Mouse (Mus musculus) intestine, postnatal 0 days (tissue): ENCODE results near the gene Slc35e3. TPM values are rescaled to one million over a fixed set of nuclear protein-coding genes. Genes with fewer than 3 reads are reported as not detected.
"Not testable (repeated sequence)": the region's sequence is repeated elsewhere in the genome, so short reads cannot be mapped to it uniquely, and the experiment has no call there.

Source experiments
- ATAC-seq: fragments of 200-750 bp; cut with Nextera tagmentation; 2 replicates; pipeline ENCODE4 v1.8.0; 2017; ENCODE audit warnings: mild to moderate bottlenecking, moderate TSS enrichment, moderate library complexity
- H3K27ac ChIP-seq: fragments of 300-500 bp; sonication (generic); 2 replicates; pipeline ENCODE4 v1.5.1; 2014; ENCODE audit warnings: mild to moderate bottlenecking, low read depth, low read length, moderate library complexity
- H3K27me3 ChIP-seq: fragments of 300-500 bp; sonication (generic); replicated peaks from 2 replicates; pipeline ENCODE4 v1.6.1; 2014; ENCODE audit warnings: low read length, mixed read lengths; ENCODE audit not compliant: control insufficient read depth, insufficient read depth
- H3K36me3 ChIP-seq: fragments of 300-500 bp; sonication (generic); 2 replicates; pipeline ENCODE4 v1.6.1; 2014; ENCODE audit warnings: mild to moderate bottlenecking, moderate library complexity; ENCODE audit not compliant: control insufficient read depth, insufficient read depth
- H3K4me1 ChIP-seq: fragments of 300-500 bp; sonication (generic); replicated peaks from 2 replicates; pipeline ENCODE4 v1.6.1; 2014; ENCODE audit warnings: antibody characterized with exemption, low read length, mixed read lengths; ENCODE audit not compliant: control insufficient read depth, insufficient read depth
- H3K4me2 ChIP-seq: fragments of 300-500 bp; sonication (generic); replicated peaks from 2 replicates; pipeline ENCODE4 v1.6.1; 2014; ENCODE audit warnings: low read depth, mild to moderate bottlenecking, moderate library complexity
- H3K4me3 ChIP-seq: fragments of 300-500 bp; sonication (generic); 2 replicates; pipeline ENCODE4 v1.5.1; 2014; ENCODE audit warnings: low read depth, low read length
- H3K9ac ChIP-seq: fragments of 300-500 bp; sonication (generic); 2 replicates; pipeline ENCODE4 v1.6.1; 2014; ENCODE audit warnings: mild to moderate bottlenecking, low read depth, low read length
- H3K9me3 ChIP-seq: fragments of 300-500 bp; sonication (generic); 2 replicates; pipeline ENCODE4 v1.6.1; 2016; ENCODE audit warnings: mixed run types; ENCODE audit not compliant: control insufficient read depth
- CTCF ChIP-seq: sonication (generic); IDR thresholded peaks from 2 replicates; pipeline ENCODE4 v1.5.1; 2016; ENCODE audit warnings: low read depth, mild to moderate bottlenecking, control low read depth, antibody characterized with exemption, moderate library complexity
- WGBS: fragments of 180-500 bp; shearing (Covaris S2); extraction: QIAGEN DNeasy Blood & Tissue Kit; methylation state at CpG from one replicate; pipeline ENCODE4 v1.1.7; 2014; 5-methylcytosine and 5-hydroxymethylcytosine counted together
- polyA plus RNA-seq: library from polyadenylated mRNA; unstranded; fragments of >200 nt; fragmentation: Nextera tagmentation; extraction: Ambion mirVana; gene quantifications from 2 replicates; pipeline ENCODE4 v1.2.1, GENCODE M21; 2015

Slc35e3 gene
- polyA plus RNA-seq, 1 experiment from 2014 or later: 13.5 TPM

DNA sequence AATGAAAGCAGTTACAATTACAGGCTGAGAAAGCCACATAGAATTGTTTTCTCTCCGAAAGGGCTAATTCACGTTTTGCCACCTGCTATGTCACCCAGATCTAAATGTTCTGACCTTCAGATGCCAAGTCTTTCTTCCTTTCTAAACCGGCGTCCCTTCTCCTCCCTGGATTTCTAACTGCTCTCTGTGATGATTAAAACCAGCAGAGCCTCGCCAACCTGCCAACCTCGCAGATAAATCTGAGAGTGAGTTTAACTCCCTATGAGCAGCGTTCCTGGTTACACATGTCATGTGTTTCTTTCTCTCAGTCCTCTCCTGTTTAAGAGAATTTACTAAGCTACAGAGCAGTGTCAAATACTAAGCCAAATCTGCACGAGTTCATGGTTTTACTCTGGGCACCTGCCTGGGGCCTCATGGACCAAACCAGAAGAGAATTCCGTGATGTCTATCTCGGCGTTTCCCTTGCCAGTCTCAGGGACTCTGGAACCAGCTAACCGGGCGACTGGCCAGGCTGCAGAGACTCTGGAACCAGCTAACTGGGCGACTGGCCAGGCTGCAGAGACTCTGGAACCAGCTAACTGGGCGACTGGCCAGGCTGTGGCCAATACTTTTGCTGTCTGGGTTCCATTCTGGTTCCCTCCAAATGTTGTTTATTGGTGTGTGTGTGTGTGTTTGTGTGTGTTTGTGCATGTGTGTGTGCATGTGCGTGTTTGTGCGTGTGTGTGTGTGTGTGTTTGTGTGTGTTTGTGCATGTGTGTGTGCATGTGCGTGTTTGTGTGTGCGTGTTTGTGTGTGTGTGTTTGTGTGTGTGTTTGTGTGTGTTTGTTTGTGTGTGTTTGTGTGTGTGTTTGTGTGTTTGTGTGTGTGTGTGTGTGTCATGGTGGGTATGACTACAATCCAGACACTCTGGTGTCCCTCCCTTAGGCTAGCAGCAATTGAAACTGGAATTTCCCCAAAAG, 27.7 kb downstream of the Slc35e3 start:
- TF ChIP-seq CTCF: no peak
- no peak overlapping the region for H3K4me2 ChIP-seq
- H3K9ac ChIP-seq: no peak overlapping the region
- no peak for ATAC-seq
- no peaks in the 10 kb centered on the region for H3K27me3 ChIP-seq
- H3K9me3 ChIP-seq: no peaks in the 10 kb centered on the region
- H3K4me1 ChIP-seq: no peaks in the 10 kb centered on the region
- no peak overlapping the region for H3K4me3 ChIP-seq
- no peaks in the 10 kb centered on the region for H3K36me3 ChIP-seq
- H3K27ac ChIP-seq: no peak overlapping the region; the same call in 1 of the 2 replicates
- 61% methylated on average over 19 of the region's 19 CpGs for WGBS

DNA sequence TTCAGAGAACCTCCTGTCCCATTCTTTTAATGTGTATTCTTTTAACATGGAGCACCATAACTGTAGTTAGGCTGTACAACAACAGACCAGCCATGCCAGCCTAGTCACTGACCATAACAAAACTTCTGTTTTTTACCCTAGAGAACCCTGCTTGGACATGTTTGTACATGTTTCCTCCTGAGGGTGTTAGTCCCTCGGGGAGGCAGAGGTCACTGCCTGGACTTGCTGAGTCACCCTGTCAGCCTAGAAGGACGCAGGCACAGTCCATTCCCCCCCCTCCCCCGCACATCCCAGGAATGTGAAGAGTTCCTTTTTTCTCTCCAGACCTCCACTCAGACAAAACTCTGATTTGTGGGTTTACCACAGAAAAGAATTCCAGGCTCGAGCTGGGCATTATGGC, 28.6 kb downstream of the Slc35e3 start:
- H3K4me1 ChIP-seq: no peaks in the 10 kb centered on the region
- H3K9ac ChIP-seq: no peak overlapping the region
- H3K27me3 ChIP-seq: no peaks in the 10 kb centered on the region
- no peaks in the 10 kb centered on the region for H3K36me3 ChIP-seq
- H3K9me3 ChIP-seq: no peaks in the 10 kb centered on the region
- no peak for TF ChIP-seq CTCF
- ATAC-seq: peak; percentile 65; the same call in 1 of the 2 replicates
- H3K4me2 ChIP-seq: no peak overlapping the region
- no peak overlapping the region for H3K4me3 ChIP-seq
- no peak overlapping the region for H3K27ac ChIP-seq
- 8% methylated on average over 4 of the region's 4 CpGs for WGBS

DNA sequence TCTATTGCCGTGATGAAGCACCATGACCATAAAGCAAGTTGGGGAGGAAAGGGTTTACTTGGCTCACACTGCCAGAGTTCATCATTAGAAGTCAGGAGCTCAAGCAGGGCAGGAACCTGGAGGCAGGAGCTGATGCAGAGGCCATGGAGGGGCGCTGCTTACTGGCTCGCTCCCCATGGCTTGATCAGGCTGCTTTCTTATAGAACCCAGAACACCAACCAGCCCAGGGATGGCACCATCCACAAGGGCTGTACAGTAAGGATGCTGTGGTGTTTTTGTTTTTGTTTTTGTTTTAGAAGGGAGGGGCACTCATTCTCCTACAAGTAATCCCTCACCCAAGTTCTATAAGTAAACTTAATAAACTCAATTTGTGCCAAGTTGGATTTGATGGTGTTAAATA, 29.5 kb downstream of the Slc35e3 start:
- H3K27ac ChIP-seq: no peak overlapping the region
- H3K4me3 ChIP-seq: no peak overlapping the region
- WGBS: 84% methylated on average over 3 of the region's 3 CpGs
- ATAC-seq: no peak
- no peaks in the 10 kb centered on the region for H3K27me3 ChIP-seq
- no peak overlapping the region for H3K4me2 ChIP-seq
- TF ChIP-seq CTCF: no peak
- H3K9ac ChIP-seq: no peak overlapping the region
- H3K9me3 ChIP-seq: no peaks in the 10 kb centered on the region
- no peaks in the 10 kb centered on the region for H3K4me1 ChIP-seq
- H3K36me3 ChIP-seq: no peaks in the 10 kb centered on the region

DNA sequence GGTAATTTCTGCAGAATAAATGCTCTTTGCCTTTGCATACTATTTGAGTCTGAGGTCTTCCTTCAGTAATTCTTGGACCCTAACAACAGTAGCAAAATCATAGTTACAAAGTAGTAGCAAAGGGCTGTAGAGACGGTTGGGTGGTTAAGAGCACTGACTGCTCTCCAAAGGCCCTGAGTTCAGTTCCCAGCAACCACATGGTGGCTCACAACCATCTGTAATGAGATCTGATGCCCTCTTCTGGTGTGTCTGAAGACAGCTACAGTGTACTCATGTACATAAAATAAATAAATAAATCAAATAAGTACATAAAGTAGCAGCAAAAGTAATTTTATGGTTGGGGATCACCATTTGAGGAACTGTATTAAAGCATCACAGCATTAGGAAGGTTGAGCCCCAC, 30.5 kb downstream of the Slc35e3 start:
- not testable (repeated sequence) for H3K27ac ChIP-seq, ATAC-seq, H3K4me3 ChIP-seq, H3K9me3 ChIP-seq, H3K4me1 ChIP-seq, H3K9ac ChIP-seq, H3K36me3 ChIP-seq, H3K4me2 ChIP-seq, H3K27me3 ChIP-seq
- WGBS: 92% methylated on average over 1 of the region's 1 CpGs

DNA sequence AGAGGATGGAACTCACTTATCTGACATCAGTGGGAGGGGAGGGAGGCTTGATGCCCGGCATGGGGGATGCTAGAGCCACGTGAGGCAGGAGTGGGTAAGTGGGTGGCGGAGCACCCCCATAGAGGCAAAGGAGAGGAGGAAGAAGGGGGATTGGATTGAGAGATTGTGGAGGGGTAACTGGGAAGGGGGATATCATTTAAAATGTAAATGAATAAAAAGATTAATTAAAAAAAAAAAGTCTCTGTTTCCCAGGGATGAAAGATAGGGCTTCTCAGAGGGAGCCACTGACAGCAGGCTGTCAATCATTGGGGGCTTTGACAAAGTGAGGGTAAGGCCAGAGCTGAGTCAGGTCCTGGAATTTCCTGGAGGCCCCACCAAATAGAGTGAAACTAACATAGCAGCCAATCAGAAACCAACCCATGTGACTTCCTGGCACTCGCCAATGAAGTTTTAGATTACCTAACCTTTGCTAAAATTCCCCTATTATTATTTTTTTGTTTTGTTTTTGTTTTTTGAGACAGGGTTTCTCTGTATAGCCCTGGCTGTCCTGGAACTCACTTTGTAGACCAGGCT, 31.2 kb downstream of the Slc35e3 start:
- WGBS: 76% methylated on average over 4 of the region's 4 CpGs
- Histone ChIP-seq H3K27me3 (no peaks in the 10 kb centered on the region), H3K4me3 (no peak overlapping the region), H3K4me2 (no peak overlapping the region), H3K36me3 (no peaks in the 10 kb centered on the region), H3K4me1 (no peaks in the 10 kb centered on the region), H3K9ac (no peak overlapping the region), H3K27ac (no peak overlapping the region), H3K9me3 (no peaks in the 10 kb centered on the region)
- ATAC-seq: no peak
- no peak for TF ChIP-seq CTCF

DNA sequence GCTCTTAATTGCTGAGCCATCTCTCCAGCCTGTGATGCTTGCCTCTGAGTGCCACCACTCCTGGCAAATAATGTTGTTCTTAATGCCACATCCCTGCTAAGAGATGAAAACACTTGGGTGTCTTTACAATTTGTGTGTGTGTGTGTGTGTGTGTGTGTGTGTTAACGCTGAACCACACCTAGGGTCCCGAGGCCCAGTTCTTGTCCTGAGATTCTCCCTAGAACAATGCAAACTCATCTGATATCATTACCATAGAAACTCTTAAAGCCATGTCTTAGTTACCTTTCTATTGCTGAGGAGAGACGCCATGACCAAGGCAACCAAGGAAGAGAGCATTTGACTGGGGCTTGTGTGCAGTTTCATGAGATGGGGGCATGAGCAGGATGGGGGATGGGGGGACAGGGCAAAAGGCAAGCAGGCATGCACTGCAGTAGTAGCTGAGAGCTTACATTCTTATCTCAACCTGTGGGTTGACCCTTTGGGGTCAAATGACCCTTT, 32.1 kb downstream of the Slc35e3 start:
- WGBS: 83% methylated on average over 3 of the region's 3 CpGs
- Histone ChIP-seq H3K4me2 (no peak overlapping the region), H3K36me3 (no peaks in the 10 kb centered on the region), H3K27ac (no peak overlapping the region), H3K27me3 (no peaks in the 10 kb centered on the region), H3K4me3 (no peak overlapping the region), H3K9me3 (no peaks in the 10 kb centered on the region), H3K9ac (no peak overlapping the region), H3K4me1 (no peaks in the 10 kb centered on the region)
- TF ChIP-seq CTCF: no peak
- no peak for ATAC-seq
